Mouse (Mus musculus) midbrain, embryonic 12.5 days (tissue): ENCODE measurements around the gene Gm17018. TPM values are rescaled to one million over a fixed set of nuclear protein-coding genes. Genes with fewer than 3 reads are reported as not detected.

Experiments used
- ATAC-seq: fragments of 200-750 bp; cut with Nextera tagmentation; 2 replicates; pipeline ENCODE4 v1.8.0; 2017; ENCODE audit warnings: low read depth, moderate TSS enrichment, moderate library complexity; ENCODE audit not compliant: low FRiP score
- H3K27ac ChIP-seq: fragments of 300-500 bp; sonication (generic); replicated peaks from 2 replicates; pipeline ENCODE4 v1.5.1; 2016; ENCODE audit warnings: mild to moderate bottlenecking
- H3K27me3 ChIP-seq: fragments of 300-500 bp; sonication (generic); 2 replicates; pipeline ENCODE4 v1.6.1; 2016; ENCODE audit warnings: mild to moderate bottlenecking
- H3K36me3 ChIP-seq: fragments of 300-500 bp; sonication (generic); 2 replicates; pipeline ENCODE4 v1.6.1; 2016
- H3K4me1 ChIP-seq: fragments of 300-500 bp; sonication (generic); 2 replicates; pipeline ENCODE4 v1.6.1; 2016
- H3K4me2 ChIP-seq: fragments of 300-500 bp; sonication (generic); replicated peaks from 2 replicates; pipeline ENCODE4 v1.6.1; 2016; ENCODE audit warnings: mild to moderate bottlenecking, moderate library complexity
- H3K4me3 ChIP-seq: fragments of 300-500 bp; sonication (generic); 2 replicates; pipeline ENCODE4 v1.5.1; 2016; ENCODE audit warnings: mild to moderate bottlenecking
- H3K9ac ChIP-seq: fragments of 300-500 bp; sonication (generic); replicated peaks from 2 replicates; pipeline ENCODE4 v1.6.1; 2016; ENCODE audit warnings: mild to moderate bottlenecking, moderate library complexity
- H3K9me3 ChIP-seq: fragments of 300-500 bp; sonication (generic); 2 replicates; pipeline ENCODE4 v1.6.1; 2016; ENCODE audit warnings: mild to moderate bottlenecking
- WGBS: fragments of 180-500 bp; shearing (Covaris S2); methylation state at CpG from one replicate; pipeline ENCODE4 v1.1.7; 2016; 5-methylcytosine and 5-hydroxymethylcytosine counted together
- polyA plus RNA-seq: library from polyadenylated mRNA; unstranded; fragments of >200 nt; fragmentation: Nextera tagmentation; extraction: Ambion mirVana; gene quantifications from 2 replicates; pipeline ENCODE4 v1.2.1, GENCODE M21; 2016

Gm17018 gene
- polyA plus RNA-seq, 1 experiment from 2014 or later: 41.9 TPM

- H3K27ac ChIP-seq: no peak overlapping the region
- H3K27me3 ChIP-seq: peaks cover 65% of the 10 kb centered on the region
- no peaks in the 10 kb centered on the region for H3K36me3 ChIP-seq
- no peak overlapping the region for H3K4me2 ChIP-seq
- H3K9me3 ChIP-seq: no peaks in the 10 kb centered on the region
- no peak overlapping the region for H3K9ac ChIP-seq
- H3K4me3 ChIP-seq: no peak overlapping the region
- peaks cover 32% of the 10 kb centered on the region for H3K4me1 ChIP-seq
- WGBS: 19% methylated on average over 7 of the region's 7 CpGs
- ATAC-seq: no peak
Measured at GRCm38 (mm10) chr19:45616735-45617134, 56.3 kb downstream of the Gm17018 start.

GRCm38 (mm10) chr19:45618184-45618583 lies 57.8 kb downstream of the Gm17018 start:
- 90% methylated on average over 6 of the region's 6 CpGs for WGBS
- Histone ChIP-seq H3K27ac (no peak overlapping the region), H3K36me3 (no peaks in the 10 kb centered on the region), H3K4me1 (peaks cover 31% of the 10 kb centered on the region), H3K9ac (no peak overlapping the region), H3K9me3 (no peaks in the 10 kb centered on the region), H3K27me3 (peaks cover 70% of the 10 kb centered on the region), H3K4me3 (no peak overlapping the region), H3K4me2 (no peak overlapping the region)
- no peak for ATAC-seq

- Histone ChIP-seq H3K4me2 (no peak overlapping the region), H3K4me1 (peaks cover 28% of the 10 kb centered on the region), H3K9ac (no peak overlapping the region), H3K4me3 (no peak overlapping the region), H3K9me3 (no peaks in the 10 kb centered on the region), H3K27ac (no peak overlapping the region), H3K36me3 (no peaks in the 10 kb centered on the region), H3K27me3 (peaks cover 61% of the 10 kb centered on the region)
- ATAC-seq: no peak
- WGBS: 87% methylated on average over 14 of the region's 14 CpGs
Measured at GRCm38 (mm10) chr19:45619744-45620501, 59.5 kb downstream of the Gm17018 start.

GRCm38 (mm10) chr19:45621061-45621460 lies 60.6 kb downstream of the Gm17018 start:
- no peak overlapping the region for H3K27ac ChIP-seq
- H3K4me3 ChIP-seq: no peak overlapping the region
- no peaks in the 10 kb centered on the region for H3K9me3 ChIP-seq
- H3K4me1 ChIP-seq: peaks cover 17% of the 10 kb centered on the region
- H3K27me3 ChIP-seq: peaks cover 53% of the 10 kb centered on the region
- H3K9ac ChIP-seq: no peak overlapping the region
- WGBS: 65% methylated on average over 7 of the region's 7 CpGs
- ATAC-seq: no peak
- H3K36me3 ChIP-seq: peaks cover 7% of the 10 kb centered on the region; the same call in 1 of the 2 replicates
- no peak overlapping the region for H3K4me2 ChIP-seq

- Histone ChIP-seq H3K36me3 (peaks cover 7% of the 10 kb centered on the region; the same call in 1 of the 2 replicates), H3K27me3 (peaks cover 45% of the 10 kb centered on the region), H3K4me2 (no peak overlapping the region), H3K4me1 (peaks cover 6% of the 10 kb centered on the region), H3K9ac (no peak overlapping the region), H3K4me3 (no peak overlapping the region), H3K9me3 (no peaks in the 10 kb centered on the region), H3K27ac (no peak overlapping the region)
- 33% methylated on average over 5 of the region's 5 CpGs for WGBS
- no peak for ATAC-seq
Measured at GRCm38 (mm10) chr19:45622144-45622543, 61.7 kb downstream of the Gm17018 start.

- Histone ChIP-seq H3K4me1 (peaks cover 3% of the 10 kb centered on the region; the same call in 1 of the 2 replicates), H3K4me2 (no peak overlapping the region), H3K27ac (no peak overlapping the region), H3K36me3 (peaks cover 7% of the 10 kb centered on the region; the same call in 1 of the 2 replicates), H3K9me3 (no peaks in the 10 kb centered on the region), H3K27me3 (peaks cover 38% of the 10 kb centered on the region), H3K4me3 (no peak overlapping the region), H3K9ac (no peak overlapping the region)
- no peak for ATAC-seq
- 81% methylated on average over 4 of the region's 4 CpGs for WGBS
Measured at GRCm38 (mm10) chr19:45623710-45624109, 63.3 kb downstream of the Gm17018 start.

- no peaks in the 10 kb centered on the region for H3K9me3 ChIP-seq
- WGBS: 23% methylated on average over 3 of the region's 3 CpGs
- peaks cover 2% of the 10 kb centered on the region; the same call in 1 of the 2 replicates for H3K4me1 ChIP-seq
- H3K27ac ChIP-seq: no peak overlapping the region
- peaks cover 16% of the 10 kb centered on the region for H3K27me3 ChIP-seq
- ATAC-seq: no peak
- no peak overlapping the region for H3K9ac ChIP-seq
- H3K4me2 ChIP-seq: no peak overlapping the region
- peaks cover 13% of the 10 kb centered on the region; the same call in 1 of the 2 replicates for H3K36me3 ChIP-seq
- H3K4me3 ChIP-seq: no peak overlapping the region
Measured at GRCm38 (mm10) chr19:45627036-45627435, 66.6 kb downstream of the Gm17018 start.

- 56% methylated on average over 6 of the region's 6 CpGs for WGBS
- Histone ChIP-seq H3K9ac (no peak overlapping the region), H3K27ac (no peak overlapping the region), H3K9me3 (no peaks in the 10 kb centered on the region), H3K27me3 (peaks cover 11% of the 10 kb centered on the region), H3K4me1 (no peaks in the 10 kb centered on the region), H3K4me3 (no peak overlapping the region), H3K4me2 (no peak overlapping the region), H3K36me3 (peaks cover 13% of the 10 kb centered on the region; the same call in 1 of the 2 replicates)
- no peak for ATAC-seq
Measured at GRCm38 (mm10) chr19:45628649-45629048, 68.2 kb downstream of the Gm17018 start.

- Histone ChIP-seq H3K4me1 (no peaks in the 10 kb centered on the region), H3K9ac (no peak overlapping the region), H3K27ac (no peak overlapping the region), H3K36me3 (peaks cover 13% of the 10 kb centered on the region; the same call in 1 of the 2 replicates), H3K4me3 (no peak overlapping the region), H3K9me3 (no peaks in the 10 kb centered on the region), H3K27me3 (peaks cover 11% of the 10 kb centered on the region), H3K4me2 (no peak overlapping the region)
- ATAC-seq: no peak
- WGBS: 98% methylated on average over 3 of the region's 3 CpGs
Measured at GRCm38 (mm10) chr19:45629219-45629618, 68.8 kb downstream of the Gm17018 start.

Other genes with a start within 250 kb of the Gm17018 start
- gene Btrc, start 196.9 kb upstream of the Gm17018 start, polyA plus RNA-seq: 56.5 and 58.7 TPM in 2 replicates
- gene Poll, start 84 bp upstream of the Gm17018 start, polyA plus RNA-seq: 15.9 and 17.0 TPM in 2 replicates
- gene Fbxw4, start 99.7 kb downstream of the Gm17018 start, polyA plus RNA-seq: 4.2 and 5.9 TPM in 2 replicates
- gene Fgf8, start 182.3 kb downstream of the Gm17018 start, polyA plus RNA-seq: 4.3 and 5.7 TPM in 2 replicates
- gene Npm3, start 189.0 kb downstream of the Gm17018 start, polyA plus RNA-seq: 7.7 and 8.4 TPM in 2 replicates
- gene Mgea5, start 223.2 kb downstream of the Gm17018 start, polyA plus RNA-seq: 115 and 123 TPM in 2 replicates